Mouse (Mus musculus) midbrain, embryonic 16.5 days (tissue): ENCODE measurements around the gene Gjb5. TPM values are rescaled to one million over a fixed set of nuclear protein-coding genes. Genes with fewer than 3 reads are reported as not detected.

ENCODE experiments used
- ATAC-seq: fragments of 200-750 bp; cut with Nextera tagmentation; 2 replicates; pipeline ENCODE4 v1.8.0; 2017; ENCODE audit warnings: moderate TSS enrichment
- H3K27ac ChIP-seq: fragments of 300-500 bp; sonication (generic); 2 replicates; pipeline ENCODE4 v1.5.1; 2014; ENCODE audit warnings: mild to moderate bottlenecking, low read length, mixed read lengths
- H3K27me3 ChIP-seq: fragments of 300-500 bp; sonication (generic); 2 replicates; pipeline ENCODE4 v1.6.1; 2014; ENCODE audit warnings: low read depth, low read length, mixed read lengths; ENCODE audit not compliant: control insufficient read depth, insufficient read depth
- H3K36me3 ChIP-seq: fragments of 300-500 bp; sonication (generic); 2 replicates; pipeline ENCODE4 v1.6.1; 2014; ENCODE audit warnings: mild to moderate bottlenecking, low read length, moderate library complexity, mixed read lengths; ENCODE audit not compliant: control insufficient read depth, insufficient read depth
- H3K4me1 ChIP-seq: fragments of 300-500 bp; sonication (generic); 2 replicates; pipeline ENCODE4 v1.6.1; 2014; ENCODE audit warnings: mild to moderate bottlenecking, low read length, mixed read lengths; ENCODE audit not compliant: control insufficient read depth, insufficient read depth
- H3K4me2 ChIP-seq: fragments of 300-500 bp; sonication (generic); 2 replicates; pipeline ENCODE4 v1.6.1; 2014; ENCODE audit warnings: mild to moderate bottlenecking, low read length, mixed read lengths
- H3K4me3 ChIP-seq: fragments of 300-500 bp; sonication (generic); 2 replicates; pipeline ENCODE4 v1.5.1; 2014; ENCODE audit warnings: low read depth, mild to moderate bottlenecking, low read length, moderate library complexity, mixed read lengths
- H3K9ac ChIP-seq: fragments of 300-500 bp; sonication (generic); 2 replicates; pipeline ENCODE4 v1.6.1; 2014; ENCODE audit warnings: low read depth, low read length, mixed read lengths
- H3K9me3 ChIP-seq: fragments of 300-500 bp; sonication (generic); replicated peaks from 2 replicates; pipeline ENCODE4 v1.6.1; 2014; ENCODE audit warnings: mild to moderate bottlenecking, low read length, mixed read lengths; ENCODE audit not compliant: control insufficient read depth, poor library complexity, severe bottlenecking
- WGBS: fragments of 180-500 bp; shearing (Covaris S2); extraction: QIAGEN DNeasy Blood & Tissue Kit; methylation state at CpG from one replicate; pipeline ENCODE4 v1.1.7; 2014; 5-methylcytosine and 5-hydroxymethylcytosine counted together
- polyA plus RNA-seq: library from polyadenylated mRNA; unstranded; fragments of >200 nt; fragmentation: Nextera tagmentation; extraction: Ambion mirVana; gene quantifications from 2 replicates; pipeline ENCODE4 v1.2.1, GENCODE M21; 2015

The Gjb5 gene
- polyA plus RNA-seq, 1 experiment from 2014 or later: 0.18 TPM

DNA sequence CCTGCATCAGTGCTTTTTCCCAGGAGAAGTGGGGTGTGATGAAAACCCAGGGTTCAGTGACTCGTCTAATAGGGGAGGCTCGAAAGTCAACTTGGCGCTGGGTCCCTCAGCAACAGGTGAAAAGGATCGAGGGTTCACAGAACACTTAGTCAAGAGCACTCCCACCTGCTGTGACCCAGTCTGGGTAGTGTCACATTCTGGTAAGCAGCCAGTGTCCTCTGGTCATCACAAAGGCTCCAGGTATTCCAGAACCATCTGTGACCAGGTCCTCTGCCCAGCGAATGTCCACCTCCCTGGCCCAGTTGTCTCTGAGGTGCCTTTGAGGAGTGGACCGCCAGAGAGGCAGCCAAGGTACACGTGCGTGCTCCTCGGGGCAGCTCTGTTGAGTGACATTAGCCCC lies 46.4 kb downstream of the Gjb5 start:
- no peak overlapping the region for H3K4me2 ChIP-seq
- no peaks in the 10 kb centered on the region for H3K36me3 ChIP-seq
- no peak overlapping the region for H3K9ac ChIP-seq
- no peak for ATAC-seq
- H3K27me3 ChIP-seq: peaks cover 7% of the 10 kb centered on the region; the same call in 1 of the 2 replicates
- H3K4me1 ChIP-seq: peaks cover 7% of the 10 kb centered on the region; the same call in 1 of the 2 replicates
- H3K27ac ChIP-seq: no peak overlapping the region
- H3K9me3 ChIP-seq: no peaks in the 10 kb centered on the region
- WGBS: 65% methylated on average over 9 of the region's 9 CpGs
- H3K4me3 ChIP-seq: no peak overlapping the region

DNA sequence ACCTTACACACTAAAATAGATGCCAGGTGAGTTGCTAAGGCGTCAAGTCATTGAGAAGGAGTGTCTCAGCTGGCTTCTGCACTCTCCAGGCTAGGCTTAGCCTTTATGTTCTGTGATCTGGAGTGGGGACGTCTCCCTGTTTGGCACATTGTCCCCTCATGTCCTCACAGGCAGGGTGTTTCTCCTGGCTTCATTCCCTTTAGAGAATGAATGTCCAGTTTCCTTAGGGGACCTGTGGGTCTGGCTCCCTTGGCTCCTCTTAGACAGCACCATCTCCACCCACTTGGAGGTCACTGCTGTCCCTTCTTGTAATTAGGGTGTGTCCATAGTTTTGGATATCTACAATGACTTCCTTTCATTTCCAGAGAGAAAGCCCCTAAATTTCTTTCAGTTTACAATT lies 51.1 kb downstream of the Gjb5 start:
- no peak for ATAC-seq
- H3K36me3 ChIP-seq: no peaks in the 10 kb centered on the region
- H3K9ac ChIP-seq: no peak overlapping the region
- H3K27me3 ChIP-seq: no peaks in the 10 kb centered on the region
- WGBS: 74% methylated on average over 2 of the region's 2 CpGs
- H3K4me3 ChIP-seq: no peak overlapping the region
- no peak overlapping the region for H3K4me2 ChIP-seq
- no peaks in the 10 kb centered on the region for H3K4me1 ChIP-seq
- no peaks in the 10 kb centered on the region for H3K9me3 ChIP-seq
- H3K27ac ChIP-seq: no peak overlapping the region

Other genes with a start within 250 kb of the Gjb5 start
- 17.9 and 18.1 TPM in 2 replicates for gene Tmem35b, start 234.5 kb downstream of the Gjb5 start, polyA plus RNA-seq
- gene Dlgap3, start 189.0 kb downstream of the Gjb5 start, polyA plus RNA-seq: 17.6 and 19.5 TPM in 2 replicates
- 42.0 and 44.8 TPM in 2 replicates for gene Smim12, start 114.4 kb downstream of the Gjb5 start, polyA plus RNA-seq
- gene Gja4, start 44.1 kb downstream of the Gjb5 start, polyA plus RNA-seq: 18.1 and 20.8 TPM in 2 replicates
- gene Gjb3, start 27.3 kb downstream of the Gjb5 start, polyA plus RNA-seq: 0.11 and 0.55 TPM in 2 replicates
- 0.13 and 0.14 TPM in 2 replicates for gene Gjb4, start 4.1 kb downstream of the Gjb5 start, polyA plus RNA-seq